Mouse (Mus musculus): ENCODE measurements at regions not wholly inside any gene's neighbourhood (a gene's known extent, or its start where the extent isn't known, plus 50 kb on each side); places are given as distances from the start of the nearest gene placed in this dataset.

- no peak for ATAC-seq (ENCODE audit: extremely low read depth, insufficient number of reproducible peaks, low FRiP score, poor library complexity, severe bottlenecking)
- H3K4me1 ChIP-seq (ENCODE audit: insufficient read depth, low read depth, low read length), result no peaks in the 10 kb centered on the region
- H3K9me3 ChIP-seq (replicated peaks), result no peaks in the 10 kb centered on the region
- no peak overlapping the region for H3K4me3 ChIP-seq (ENCODE audit: low read depth, low read length)
- TF ChIP-seq CTCF (IDR thresholded peaks at IDR 0.05; ENCODE audit: low read depth, low read length) (no peak), POLR2AphosphoS5 (IDR thresholded peaks at IDR 0.05; ENCODE audit: insufficient replicate concordance, low read depth, low read length) (no peak), GATA2 (IDR thresholded peaks at IDR 0.05; ENCODE audit: borderline replicate concordance, low read depth, low read length) (no peak), GATA1 (IDR thresholded peaks at IDR 0.05; ENCODE audit: borderline replicate concordance, low read length) (no peak), TAL1 (conservative IDR thresholded peaks at IDR 0.05; ENCODE audit: low read depth, low read length) (no peak)
- DNase-seq (ENCODE audit: low spot score), result no peak
- H3K36me3 ChIP-seq (replicated peaks), result no peaks in the 10 kb centered on the region
- H3K27me3 ChIP-seq (ENCODE audit: insufficient read depth, low read length), result no peaks in the 10 kb centered on the region
These were observed 469.2 kb upstream of the B3galt2 start for GRCm38 (mm10) chr1:143171286-143171685.

GRCm38 (mm10) chr1:143173836-143174235, 466.6 kb upstream of the B3galt2 start:
- H3K4me1 ChIP-seq (ENCODE audit: insufficient read depth, low read depth, low read length), result no peaks in the 10 kb centered on the region
- no peak overlapping the region for H3K4me3 ChIP-seq (ENCODE audit: low read depth, low read length)
- ATAC-seq (ENCODE audit: extremely low read depth, insufficient number of reproducible peaks, low FRiP score, poor library complexity, severe bottlenecking) (no peak), DNase-seq (ENCODE audit: low spot score) (no peak)
- TF ChIP-seq GATA2 (IDR thresholded peaks at IDR 0.05; ENCODE audit: borderline replicate concordance, low read depth, low read length), result no peak
- TF ChIP-seq TAL1 (conservative IDR thresholded peaks at IDR 0.05; ENCODE audit: low read depth, low read length), result no peak
- TF ChIP-seq GATA1 (IDR thresholded peaks at IDR 0.05; ENCODE audit: borderline replicate concordance, low read length), result no peak
- no peak for TF ChIP-seq CTCF (IDR thresholded peaks at IDR 0.05; ENCODE audit: low read depth, low read length)
- no peak for TF ChIP-seq POLR2AphosphoS5 (IDR thresholded peaks at IDR 0.05; ENCODE audit: insufficient replicate concordance, low read depth, low read length)
- H3K9me3 ChIP-seq (replicated peaks), result no peaks in the 10 kb centered on the region
- no peaks in the 10 kb centered on the region for H3K36me3 ChIP-seq (replicated peaks)
- no peaks in the 10 kb centered on the region for H3K27me3 ChIP-seq (ENCODE audit: insufficient read depth, low read length)

DNA sequence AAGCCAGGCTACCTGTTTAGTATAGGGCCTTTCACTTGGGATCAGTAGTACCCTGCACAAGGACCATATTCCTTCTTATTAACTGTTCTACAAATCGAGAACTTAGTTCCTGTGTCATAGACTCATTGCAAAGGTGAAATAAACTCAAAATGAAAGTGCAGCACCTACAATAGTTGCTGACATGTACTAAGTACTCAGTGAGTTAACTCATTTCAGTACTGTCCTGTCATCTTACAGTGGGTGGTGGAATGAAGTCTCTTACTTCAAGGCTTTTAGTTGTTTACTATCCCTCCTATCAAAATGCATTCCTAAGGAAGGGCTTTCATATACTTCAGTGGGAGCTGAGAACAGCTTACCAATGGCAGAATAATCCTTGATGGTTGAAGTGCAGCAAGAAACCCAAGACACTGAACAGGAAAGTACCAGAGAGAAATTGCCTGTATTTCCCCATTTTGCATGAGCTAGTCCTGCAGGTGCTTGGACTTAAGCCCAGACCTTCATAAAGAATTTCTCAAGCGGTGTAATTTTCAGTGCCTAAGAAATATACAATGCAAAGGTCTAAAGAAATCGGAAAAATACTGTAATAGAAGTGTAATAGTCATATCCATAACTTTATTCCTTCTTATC, 448.2 kb upstream of the B3galt2 start:
- no peak for DNase-seq (ENCODE audit: low spot score)
- Histone ChIP-seq H3K4me1 (ENCODE audit: insufficient read depth, low read depth, low read length) (no peaks in the 10 kb centered on the region), H3K4me3 (ENCODE audit: low read depth, low read length) (no peak overlapping the region), H3K9me3 (replicated peaks) (no peaks in the 10 kb centered on the region), H3K36me3 (replicated peaks) (no peaks in the 10 kb centered on the region), H3K27me3 (ENCODE audit: insufficient read depth, low read length) (no peaks in the 10 kb centered on the region)
- TF ChIP-seq TAL1 (conservative IDR thresholded peaks at IDR 0.05; ENCODE audit: low read depth, low read length), result no peak
- TF ChIP-seq POLR2AphosphoS5 (IDR thresholded peaks at IDR 0.05; ENCODE audit: insufficient replicate concordance, low read depth, low read length), result no peak
- TF ChIP-seq GATA1 (IDR thresholded peaks at IDR 0.05; ENCODE audit: borderline replicate concordance, low read length), result no peak
- no peak for TF ChIP-seq GATA2 (IDR thresholded peaks at IDR 0.05; ENCODE audit: borderline replicate concordance, low read depth, low read length)
- no peak for ATAC-seq (ENCODE audit: extremely low read depth, insufficient number of reproducible peaks, low FRiP score, poor library complexity, severe bottlenecking)

DNA sequence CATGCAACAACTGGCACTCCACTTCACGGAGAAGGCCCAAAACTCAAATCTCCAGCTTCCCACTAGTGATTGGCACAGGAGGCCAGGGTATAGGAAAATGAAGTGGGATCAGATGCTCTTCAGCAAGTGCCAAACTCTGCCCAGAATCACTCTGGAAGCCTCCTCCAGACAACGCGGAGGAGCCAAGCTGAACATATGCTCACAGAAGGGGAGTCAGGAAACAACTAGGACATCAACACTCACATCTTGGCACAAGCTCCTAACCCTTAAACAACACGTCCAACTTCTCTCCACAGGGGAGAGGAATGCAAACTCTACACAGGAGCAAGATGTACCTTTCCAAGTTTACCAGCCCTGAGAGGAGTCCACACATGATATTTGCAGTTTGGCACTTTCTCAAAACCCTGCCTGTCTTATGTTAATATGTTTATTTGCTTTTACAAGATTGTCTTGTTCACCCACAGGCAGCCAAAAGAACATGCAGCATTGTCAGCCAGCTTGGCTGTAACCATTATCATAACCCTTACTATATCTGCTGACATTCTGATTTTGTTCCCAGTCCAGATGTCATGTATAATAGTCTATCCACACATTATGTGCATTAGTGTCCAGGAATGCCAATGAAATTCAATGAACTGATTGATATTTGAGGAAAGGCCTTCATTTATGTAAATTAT, 440.1 kb upstream of the B3galt2 start:
- TF ChIP-seq GATA1 (IDR thresholded peaks at IDR 0.05; ENCODE audit: borderline replicate concordance, low read length), result no peak
- no peak for TF ChIP-seq POLR2AphosphoS5 (IDR thresholded peaks at IDR 0.05; ENCODE audit: insufficient replicate concordance, low read depth, low read length)
- TF ChIP-seq GATA2 (IDR thresholded peaks at IDR 0.05; ENCODE audit: borderline replicate concordance, low read depth, low read length), result no peak
- TF ChIP-seq TAL1 (conservative IDR thresholded peaks at IDR 0.05; ENCODE audit: low read depth, low read length), result no peak
- TF ChIP-seq CTCF (IDR thresholded peaks at IDR 0.05; ENCODE audit: low read depth, low read length), result no peak
- DNase-seq (ENCODE audit: low spot score) (no peak), ATAC-seq (ENCODE audit: extremely low read depth, insufficient number of reproducible peaks, low FRiP score, poor library complexity, severe bottlenecking) (no peak)
- Histone ChIP-seq H3K9me3 (replicated peaks) (no peaks in the 10 kb centered on the region), H3K27me3 (ENCODE audit: insufficient read depth, low read length) (no peaks in the 10 kb centered on the region), H3K36me3 (replicated peaks) (no peaks in the 10 kb centered on the region), H3K4me1 (ENCODE audit: insufficient read depth, low read depth, low read length) (no peaks in the 10 kb centered on the region), H3K4me3 (ENCODE audit: low read depth, low read length) (no peak overlapping the region)

- DNase-seq (ENCODE audit: low spot score) (no peak), ATAC-seq (ENCODE audit: extremely low read depth, insufficient number of reproducible peaks, low FRiP score, poor library complexity, severe bottlenecking) (no peak)
- Histone ChIP-seq H3K9me3 (replicated peaks) (no peaks in the 10 kb centered on the region), H3K36me3 (replicated peaks) (no peaks in the 10 kb centered on the region), H3K4me1 (ENCODE audit: insufficient read depth, low read depth, low read length) (no peaks in the 10 kb centered on the region), H3K4me3 (ENCODE audit: low read depth, low read length) (no peak overlapping the region), H3K27me3 (ENCODE audit: insufficient read depth, low read length) (no peaks in the 10 kb centered on the region)
- TF ChIP-seq CTCF (IDR thresholded peaks at IDR 0.05; ENCODE audit: low read depth, low read length) (no peak), TAL1 (conservative IDR thresholded peaks at IDR 0.05; ENCODE audit: low read depth, low read length) (no peak), GATA2 (IDR thresholded peaks at IDR 0.05; ENCODE audit: borderline replicate concordance, low read depth, low read length) (no peak), GATA1 (IDR thresholded peaks at IDR 0.05; ENCODE audit: borderline replicate concordance, low read length) (no peak), POLR2AphosphoS5 (IDR thresholded peaks at IDR 0.05; ENCODE audit: insufficient replicate concordance, low read depth, low read length) (no peak)
These were observed 439.5 kb upstream of the B3galt2 start for GRCm38 (mm10) chr1:143200971-143201370.

DNA sequence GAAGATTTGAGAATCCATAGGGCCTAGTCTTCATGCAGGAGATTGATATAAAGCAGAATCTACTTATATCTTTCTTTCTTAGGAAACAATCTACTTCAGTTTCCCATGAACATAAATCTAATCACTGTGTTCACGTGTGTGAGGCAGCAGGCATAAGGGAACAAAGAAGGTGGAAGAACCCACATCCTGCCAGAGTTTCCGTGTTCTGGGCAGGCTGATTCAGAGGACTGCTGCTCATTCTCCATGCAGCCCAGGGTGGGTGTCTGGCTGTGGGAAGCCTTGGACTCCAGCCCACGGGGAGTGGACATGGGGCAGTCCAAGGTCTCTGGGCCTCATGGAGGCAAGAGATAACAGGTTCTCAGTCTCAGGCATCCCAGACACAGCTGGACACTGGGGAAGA, 438.3 kb upstream of the B3galt2 start:
- TF ChIP-seq GATA2 (IDR thresholded peaks at IDR 0.05; ENCODE audit: borderline replicate concordance, low read depth, low read length) (no peak), CTCF (IDR thresholded peaks at IDR 0.05; ENCODE audit: low read depth, low read length) (no peak), TAL1 (conservative IDR thresholded peaks at IDR 0.05; ENCODE audit: low read depth, low read length) (no peak), GATA1 (IDR thresholded peaks at IDR 0.05; ENCODE audit: borderline replicate concordance, low read length) (no peak), POLR2AphosphoS5 (IDR thresholded peaks at IDR 0.05; ENCODE audit: insufficient replicate concordance, low read depth, low read length) (no peak)
- Histone ChIP-seq H3K4me1 (ENCODE audit: insufficient read depth, low read depth, low read length) (no peaks in the 10 kb centered on the region), H3K36me3 (replicated peaks) (no peaks in the 10 kb centered on the region), H3K27me3 (ENCODE audit: insufficient read depth, low read length) (no peaks in the 10 kb centered on the region), H3K9me3 (replicated peaks) (no peaks in the 10 kb centered on the region), H3K4me3 (ENCODE audit: low read depth, low read length) (no peak overlapping the region)
- DNase-seq (ENCODE audit: low spot score), result no peak
- ATAC-seq (ENCODE audit: extremely low read depth, insufficient number of reproducible peaks, low FRiP score, poor library complexity, severe bottlenecking), result no peak

Measured in G1E (cell line).